In genomic region chr10:94947386-94947785, GRCm38 (mm10) we compare ENCODE assay signal across 22 mouse cellular contexts. TPM values are rescaled to one million over a fixed set of nuclear protein-coding genes. Genes with fewer than 3 reads are reported as not detected.
DNase-seq lines count a peak whose midpoint lies in the region; ATAC-seq and TF ChIP-seq lines count a peak whose summit lies in the region.
"Had no signal": no experiment of that assay in that cellular context is flagged by ENCODE, and none has a peak within 500 bp of the region (broad histone marks: within the 10 kb centered on the region; RNA-seq: fewer than 3 reads in every experiment).

No protein-coding gene starts in this region.

- DNase-seq in gastrocnemius, adult 2 months: no peak
- DNase-seq in gastrocnemius, adult 18-20 months (ENCODE audit: low spot score): no peak
- no peak for DNase-seq in left cerebral cortex, adult 2 months (ENCODE audit: extremely low spot score in 1 of 2, low spot score in 2 of 2)
- no peak for DNase-seq in left cerebral cortex, adult 11 months (ENCODE audit: low spot score)
- peak; percentile 58 for DNase-seq in midbrain, postnatal 0 days (ENCODE audit: low spot score)
- no peak for DNase-seq in stomach, postnatal 0 days (ENCODE audit: low spot score)
- no peak for DNase-seq in adrenal gland, postnatal 4 days (ENCODE audit: low spot score in 2 of 2)
- DNase-seq: adrenal gland, postnatal 10 days; cerebellum, adult 18-20 months; gastrocnemius, postnatal 10 days; heart, adult 11 months; kidney, adult 8-10 months; kidney, postnatal 25 days; layer of hippocampus, adult 9-11 months; lung, postnatal 4 days; right cerebral cortex, adult 18-20 months; thymus, postnatal 4 days had no signal

- intact Hi-C loops in gastrocnemius, adult 2 months (cut with DNase I): loop anchor here (10.0 kb wide), 1 partner anchor 143 kb away; no protein-coding TSS in a partner anchor
- intact Hi-C loops in left cerebral cortex, adult 2 months (cut with DNase I): loop anchor here (10.0 kb wide), 2 partner anchors 533 to 733 kb away; no protein-coding TSS in a partner anchor

- 61% methylated on average over 7 of the region's 7 CpGs for WGBS in midbrain, postnatal 0 days
- WGBS in midbrain, embryonic 16.5 days: 71% methylated on average over 7 of the region's 7 CpGs
- 37% methylated on average over 7 of the region's 7 CpGs for WGBS in stomach, postnatal 0 days

- H3K4me1 ChIP-seq in midbrain, postnatal 0 days (ENCODE audit: insufficient read depth, low read length): 0 out of 2 replicates have a peak, but pooled peaks cover 4% of the 10 kb centered on the region
- peaks cover 9% of the 10 kb centered on the region for H3K4me1 ChIP-seq in midbrain, embryonic 16.5 days (ENCODE audit: control insufficient read depth, insufficient read depth, low read length)
- H3K4me1 ChIP-seq in stomach, postnatal 0 days (replicated peaks; ENCODE audit: control insufficient read depth, insufficient read depth): no peaks in the 10 kb centered on the region

- H3K27me3 ChIP-seq in midbrain, postnatal 0 days (ENCODE audit: insufficient read depth, low read length): no peaks in the 10 kb centered on the region
- H3K27me3 ChIP-seq in midbrain, embryonic 16.5 days (ENCODE audit: control insufficient read depth, insufficient read depth, low read depth, low read length): no peaks in the 10 kb centered on the region
- no peaks in the 10 kb centered on the region; the same call in 1 of the 2 replicates for H3K27me3 ChIP-seq in stomach, postnatal 0 days (ENCODE audit: control insufficient read depth, insufficient read depth, low read length)

- peak; percentile 16; the same call in 1 of the 2 replicates for TF ChIP-seq CTCF in gastrocnemius, adult 2 months (IDR thresholded peaks at IDR 0.05)
- peak; percentile 38 for TF ChIP-seq CTCF in left cerebral cortex, adult 2 months (IDR thresholded peaks at IDR 0.05)
- peak; percentile 69 for TF ChIP-seq CTCF in midbrain, postnatal 0 days (IDR thresholded peaks at IDR 0.05)
- peak; percentile 62 for TF ChIP-seq CTCF in stomach, postnatal 0 days (IDR thresholded peaks at IDR 0.05; ENCODE audit: low read depth)

- H3K9ac ChIP-seq in midbrain, postnatal 0 days (replicated peaks; ENCODE audit: low read length, poor library complexity, severe bottlenecking): no peak overlapping the region
- no peak overlapping the region for H3K9ac ChIP-seq in midbrain, embryonic 16.5 days (ENCODE audit: low read depth, low read length)
- H3K9ac ChIP-seq in stomach, postnatal 0 days (ENCODE audit: low read length): no peak overlapping the region
- H3K9ac ChIP-seq: embryonic facial prominence, embryonic 12.5 days; limb, embryonic 12.5 days; neural tube, embryonic 12.5 days had no signal

- no peak overlapping the region for H3K27ac ChIP-seq in gastrocnemius, adult 2 months
- H3K27ac ChIP-seq in left cerebral cortex, adult 2 months: no peak overlapping the region
- no peak overlapping the region for H3K27ac ChIP-seq in midbrain, postnatal 0 days (ENCODE audit: low read depth, low read length)
- H3K27ac ChIP-seq in midbrain, embryonic 16.5 days (ENCODE audit: low read length): no peak overlapping the region
- H3K27ac ChIP-seq in stomach, postnatal 0 days (replicated peaks): no peak overlapping the region
- H3K27ac ChIP-seq: embryonic facial prominence, embryonic 12.5 days; limb, embryonic 12.5 days; neural tube, embryonic 12.5 days had no signal

- no peak overlapping the region for H3K4me2 ChIP-seq in midbrain, postnatal 0 days (ENCODE audit: low read depth, low read length, poor library complexity, severe bottlenecking)
- H3K4me2 ChIP-seq in midbrain, embryonic 16.5 days (ENCODE audit: low read length): no peak overlapping the region
- H3K4me2 ChIP-seq in stomach, postnatal 0 days (replicated peaks; ENCODE audit: low read depth): no peak overlapping the region
- H3K4me2 ChIP-seq: embryonic facial prominence, embryonic 12.5 days; limb, embryonic 12.5 days; neural tube, embryonic 12.5 days had no signal

- no peaks in the 10 kb centered on the region for H3K36me3 ChIP-seq in midbrain, postnatal 0 days (ENCODE audit: insufficient read depth, low read length)
- no peaks in the 10 kb centered on the region for H3K36me3 ChIP-seq in midbrain, embryonic 16.5 days (ENCODE audit: control insufficient read depth, insufficient read depth, low read length)
- no peaks in the 10 kb centered on the region for H3K36me3 ChIP-seq in stomach, postnatal 0 days (ENCODE audit: control insufficient read depth, insufficient read depth, low read length)
- H3K36me3 ChIP-seq: embryonic facial prominence, embryonic 12.5 days; limb, embryonic 12.5 days; neural tube, embryonic 12.5 days had no signal

- TF ChIP-seq EP300 in stomach, postnatal 0 days (optimal IDR thresholded peaks at IDR 0.05): no peak

- no peak for ATAC-seq in midbrain, postnatal 0 days (ENCODE audit: low FRiP score)
- ATAC-seq in midbrain, embryonic 16.5 days: no peak
- ATAC-seq in stomach, postnatal 0 days (ENCODE audit: low FRiP score, low TSS enrichment): no peak
- ATAC-seq: Patski had no signal

- H3K4me3 ChIP-seq in gastrocnemius, adult 2 months: no peak overlapping the region
- no peak overlapping the region for H3K4me3 ChIP-seq in left cerebral cortex, adult 2 months
- no peak overlapping the region for H3K4me3 ChIP-seq in midbrain, postnatal 0 days (ENCODE audit: low read depth, low read length)
- no peak overlapping the region for H3K4me3 ChIP-seq in midbrain, embryonic 16.5 days (ENCODE audit: low read depth, low read length)
- H3K4me3 ChIP-seq in stomach, postnatal 0 days (ENCODE audit: low read depth, low read length): no peak overlapping the region
- H3K4me3 ChIP-seq: embryonic facial prominence, embryonic 12.5 days; limb, embryonic 12.5 days; neural tube, embryonic 12.5 days had no signal

- H3K9me3 ChIP-seq in midbrain, postnatal 0 days (ENCODE audit: low read length): no peaks in the 10 kb centered on the region
- no peaks in the 10 kb centered on the region for H3K9me3 ChIP-seq in midbrain, embryonic 16.5 days (replicated peaks; ENCODE audit: control insufficient read depth, low read length, poor library complexity, severe bottlenecking)
- no peaks in the 10 kb centered on the region for H3K9me3 ChIP-seq in stomach, postnatal 0 days (ENCODE audit: control insufficient read depth, low read length)
- H3K9me3 ChIP-seq: embryonic facial prominence, embryonic 12.5 days; limb, embryonic 12.5 days; neural tube, embryonic 12.5 days had no signal

RNA-seq across cellular contexts. Expression of gene Plxnc1, which starts 2.8 kb away (rescaled TPM):
- under 1 TPM; 0.33 to 0.59 TPM for total RNA-seq in gastrocnemius, adult 2 months (2021)
- total RNA-seq in gastrocnemius, adult 18-20 months (2021): under 1 TPM; 0.43 to 0.85 TPM
- 10 to 100 TPM; 46.2 to 49.9 TPM for total RNA-seq in left cerebral cortex, adult 2 months (2021)
- 78.5 and 79.5 TPM in 2 replicates for total RNA-seq in midbrain, postnatal 0 days (2014; rRNA removed)
- polyA plus RNA-seq in midbrain, postnatal 0 days (2015; fragmentation: Nextera tagmentation; extraction: Ambion mirVana): 11.2 and 12.9 TPM in 2 replicates
- 14.6 and 15.4 TPM in 2 replicates for polyA plus RNA-seq in midbrain, embryonic 16.5 days (2015; fragmentation: Nextera tagmentation; extraction: Ambion mirVana)
- 0.67 and 1.0 TPM in 2 replicates for polyA plus RNA-seq in stomach, postnatal 0 days (2015; fragmentation: Nextera tagmentation; extraction: Ambion mirVana)
- 1 to 10 TPM; 5.2 to 7.4 TPM for total RNA-seq in adrenal gland, postnatal 4 days (2021)

Comparison
In these comparisons a context has a peak if more than half of its experiments do, and no peak if none do; other contexts are left out.
1. CTCF ChIP-seq: peak in every context shown above with its lines; median percentile 69 in midbrain, postnatal 0 days; 62 in stomach, postnatal 0 days; 38 in left cerebral cortex, adult 2 months; 16 in gastrocnemius, adult 2 months.